Mouse (Mus musculus): ENCODE data around the gene Tmub1. TPM values are rescaled to one million over a fixed set of nuclear protein-coding genes. Genes with fewer than 3 reads are reported as not detected.

Gene Tmub1
- 10 to 100 TPM; 19.0 to 23.5 (median 19.7) TPM for total RNA-seq (2022)

DNA sequence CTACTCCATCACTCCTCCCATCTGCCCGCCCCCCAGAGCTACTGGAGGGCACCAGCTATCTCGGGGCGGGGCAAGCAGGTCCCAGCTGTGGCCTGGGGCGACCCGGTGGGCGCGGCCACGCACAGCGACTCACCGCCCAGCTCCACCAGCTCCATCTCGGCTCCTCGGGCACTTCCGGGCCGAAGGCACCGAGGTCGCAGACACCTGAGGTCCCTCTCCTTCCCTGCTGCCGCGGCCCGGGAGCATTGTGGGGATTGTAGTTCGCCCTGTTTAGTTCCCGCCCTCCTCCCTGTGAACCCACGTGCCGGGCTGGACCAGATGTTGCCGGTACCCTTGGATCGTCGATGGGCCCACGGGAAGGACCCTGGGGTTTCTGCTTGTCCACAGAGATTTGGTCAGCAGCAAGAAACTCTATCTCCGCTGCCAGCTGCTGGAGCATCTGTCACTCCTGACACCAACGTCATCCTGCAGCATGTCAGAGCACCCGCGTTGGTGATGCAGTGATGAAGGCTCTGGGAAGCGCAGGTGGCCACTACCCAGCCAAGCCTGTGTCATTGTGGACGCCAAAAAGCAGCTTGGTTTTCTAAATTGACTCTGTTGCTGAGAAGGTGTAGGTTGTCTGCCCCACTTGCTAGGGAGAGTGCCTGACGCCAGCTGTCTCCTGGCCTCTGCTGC lies at the start of gene Tmub1:
Gene Tmub1 (minus strand): TSS at position 231 of the 675 bp plus-strand sequence.
- DNase-seq (ENCODE audit: low spot score in 2 of 2) = peak; percentile 83 to 86

DNA sequence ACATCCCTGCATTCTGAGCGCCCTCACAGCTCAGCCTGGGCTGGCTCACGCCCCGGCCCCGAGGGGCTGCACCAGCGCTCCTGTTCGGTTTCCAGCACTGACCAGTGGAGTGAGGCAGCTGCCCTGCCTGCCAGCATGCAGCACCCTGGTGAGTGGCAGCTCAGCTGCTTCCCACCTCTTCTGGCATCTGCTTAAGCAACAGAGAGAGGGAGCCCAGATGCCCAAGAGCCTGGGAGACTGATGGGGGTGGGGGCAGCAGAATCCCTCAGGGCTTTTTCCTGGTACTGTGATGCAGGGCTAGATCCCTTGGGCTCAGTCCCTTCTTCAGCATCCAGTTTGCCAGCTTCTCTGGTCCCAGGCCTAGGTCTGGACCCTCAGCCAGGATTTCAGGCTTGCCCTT lies 49.1 kb upstream of the Tmub1 start:
- peak in 1 of 2 experiments; percentile 10 for DNase-seq (ENCODE audit: low spot score in 2 of 2)

DNA sequence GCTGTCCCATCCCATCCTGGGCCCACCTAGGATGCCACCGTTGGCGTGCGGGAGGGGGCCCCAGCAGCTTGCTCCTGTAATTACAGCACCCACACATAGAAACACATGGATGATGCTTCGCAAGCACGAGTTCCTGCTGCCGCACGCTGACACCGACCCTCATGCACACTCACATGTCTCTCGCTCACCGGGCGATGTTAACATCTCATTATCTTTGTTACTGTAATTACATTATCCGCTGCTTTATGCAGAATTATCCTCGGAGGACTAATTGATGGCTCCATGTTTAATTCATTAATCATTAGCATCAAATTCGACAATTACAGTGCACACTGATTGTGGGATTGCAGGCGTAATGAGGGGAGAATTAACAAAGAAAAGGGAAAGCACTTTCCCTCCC lies 47.4 kb upstream of the Tmub1 start:
- no peak for DNase-seq (ENCODE audit: low spot score in 2 of 2)

DNA sequence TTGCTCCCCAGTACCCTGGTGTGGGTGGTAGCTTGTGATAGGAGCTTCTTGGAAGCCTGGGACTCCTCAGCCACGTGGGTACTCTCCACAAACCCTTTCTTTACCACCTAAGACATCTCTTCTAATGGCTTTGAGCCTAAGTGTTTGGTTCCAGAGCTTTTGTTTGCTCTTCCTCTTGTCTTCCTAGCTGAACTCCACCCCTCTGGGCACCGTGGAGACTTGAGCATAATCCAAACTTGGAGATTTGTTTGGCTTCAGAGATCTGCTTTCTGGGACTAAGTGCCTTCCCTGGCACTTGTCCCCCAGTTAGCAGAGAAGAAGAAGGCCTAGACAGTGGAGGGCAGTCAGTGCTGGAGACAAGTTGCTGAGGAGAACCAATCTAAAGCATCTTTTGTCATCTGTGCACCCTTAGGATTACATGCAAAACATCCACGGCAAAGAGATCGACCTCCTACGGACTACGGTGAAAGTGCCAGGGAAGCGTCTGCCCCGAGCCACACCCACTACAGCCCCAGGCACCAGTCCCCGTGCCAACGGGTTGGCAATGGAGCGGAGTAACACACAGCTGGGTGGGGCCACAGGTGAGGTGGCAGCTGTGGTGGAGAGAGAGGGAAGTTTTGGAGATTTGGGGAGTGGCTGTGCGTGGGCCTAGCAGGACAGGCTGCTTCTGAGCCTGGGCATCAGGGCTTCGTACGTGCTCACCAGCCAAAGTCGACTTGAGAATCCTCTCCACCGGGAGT lies 45.1 kb upstream of the Tmub1 start:
- DNase-seq (ENCODE audit: low spot score in 2 of 2) = no peak

DNA sequence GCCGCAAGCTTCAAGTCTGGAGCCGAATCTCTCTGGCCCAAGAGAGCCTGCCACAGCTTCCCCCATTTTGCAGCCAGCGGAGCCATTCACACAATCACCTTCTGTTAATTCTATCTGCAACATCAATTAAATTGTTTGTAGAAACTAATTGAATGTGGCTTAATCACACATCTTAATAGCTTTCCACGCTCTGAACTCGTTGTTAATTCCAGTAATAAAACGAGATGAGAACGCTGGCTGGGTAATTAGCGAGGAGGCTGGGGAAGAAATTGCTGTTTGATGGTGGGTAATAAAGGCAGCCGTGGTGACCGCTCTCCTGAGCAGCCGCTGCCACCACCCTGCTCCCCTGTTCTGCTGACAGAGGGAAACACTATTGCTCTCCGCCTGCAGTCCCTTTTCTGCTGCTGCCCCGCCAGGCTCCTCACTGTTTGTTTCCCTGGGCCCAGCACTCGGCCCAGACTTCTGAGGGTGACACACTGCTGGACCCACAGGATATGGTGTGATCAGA lies 42.8 kb upstream of the Tmub1 start:
- DNase-seq (ENCODE audit: low spot score in 2 of 2) = no peak

DNA sequence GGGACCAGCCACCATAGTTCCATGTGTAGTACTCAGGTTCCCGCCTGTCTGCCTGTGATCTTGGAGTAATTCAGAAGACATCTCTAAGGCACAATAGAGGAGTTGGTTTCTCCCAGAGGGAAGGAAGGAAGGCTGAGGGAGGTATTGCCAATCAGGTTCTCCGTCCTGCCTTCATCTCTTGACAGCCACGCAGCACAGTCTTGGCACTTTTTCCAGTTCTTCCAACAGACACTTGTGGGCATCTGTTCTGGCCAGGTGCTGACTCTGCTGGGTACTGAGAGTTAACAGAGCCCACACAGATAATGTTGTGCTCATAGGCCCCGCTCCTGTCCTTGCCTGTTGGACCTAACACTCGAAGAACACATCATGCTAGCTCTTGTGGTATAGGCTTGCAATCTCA lies 39.1 kb upstream of the Tmub1 start:
- no peak for DNase-seq (ENCODE audit: low spot score in 2 of 2)

DNA sequence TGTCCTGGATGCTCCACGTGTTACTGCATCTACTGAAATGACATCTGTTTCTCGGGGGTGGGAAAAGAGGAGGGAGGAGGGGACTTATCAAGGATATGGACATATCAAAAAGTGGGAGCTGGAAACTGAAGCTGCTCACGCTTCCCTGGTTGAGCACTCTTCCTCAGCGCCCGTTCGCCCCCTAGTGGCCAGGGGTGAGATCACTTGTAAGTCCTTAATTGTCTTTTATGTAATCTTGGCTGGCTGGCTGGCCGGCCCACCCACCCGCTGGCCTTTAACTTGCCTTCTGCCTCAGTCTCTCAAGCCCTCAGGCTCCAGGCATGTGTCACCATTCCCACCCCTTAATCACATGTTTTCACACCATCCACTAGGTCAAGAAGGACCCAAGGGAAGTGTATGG lies 38.4 kb upstream of the Tmub1 start:
- DNase-seq (ENCODE audit: low spot score in 2 of 2) = peak; percentile 81 to 89

DNA sequence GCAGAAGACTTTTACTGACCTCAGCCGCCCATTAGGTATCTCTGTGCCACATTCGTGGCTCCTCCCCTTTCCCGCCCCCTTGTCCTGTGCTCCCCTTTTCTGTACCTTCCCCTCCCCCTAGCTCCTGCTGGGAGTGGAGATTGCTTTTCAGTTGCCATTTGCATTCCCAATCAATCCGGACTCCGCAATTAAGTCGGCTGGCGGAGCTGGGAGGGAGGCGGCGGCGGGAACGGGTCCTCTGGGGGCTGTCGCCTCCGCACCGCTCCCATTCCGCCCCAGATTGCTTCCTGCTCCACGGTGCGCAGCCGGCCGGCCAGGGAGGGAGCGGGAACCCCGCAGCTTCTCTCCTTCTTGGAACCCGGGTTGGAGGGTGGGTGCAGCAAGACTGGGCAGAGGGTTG lies 37.3 kb upstream of the Tmub1 start:
- DNase-seq (ENCODE audit: low spot score in 2 of 2) = no peak

DNA sequence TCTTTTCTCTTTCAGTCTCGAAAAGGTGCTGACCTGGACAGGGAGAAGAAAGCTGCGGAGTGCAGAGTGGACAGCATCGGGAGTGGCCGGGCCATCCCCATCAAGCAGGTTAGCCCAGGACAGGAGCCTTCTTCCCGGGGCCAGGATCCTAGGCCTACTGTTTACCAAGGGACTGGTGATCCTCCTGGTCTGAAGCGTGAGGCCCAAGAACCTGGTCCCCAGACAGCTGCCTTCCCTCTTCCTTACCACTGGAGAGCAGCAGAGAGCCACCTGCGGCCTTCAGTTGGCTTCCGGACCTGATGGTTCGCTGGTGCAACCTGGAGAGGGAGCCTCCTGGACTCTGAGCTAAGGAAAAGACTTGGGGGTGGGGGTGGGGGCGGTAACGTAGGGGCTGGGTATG lies 35.7 kb upstream of the Tmub1 start:
- peak in 1 of 2 experiments; percentile 66 for DNase-seq (ENCODE audit: low spot score in 2 of 2)

DNA sequence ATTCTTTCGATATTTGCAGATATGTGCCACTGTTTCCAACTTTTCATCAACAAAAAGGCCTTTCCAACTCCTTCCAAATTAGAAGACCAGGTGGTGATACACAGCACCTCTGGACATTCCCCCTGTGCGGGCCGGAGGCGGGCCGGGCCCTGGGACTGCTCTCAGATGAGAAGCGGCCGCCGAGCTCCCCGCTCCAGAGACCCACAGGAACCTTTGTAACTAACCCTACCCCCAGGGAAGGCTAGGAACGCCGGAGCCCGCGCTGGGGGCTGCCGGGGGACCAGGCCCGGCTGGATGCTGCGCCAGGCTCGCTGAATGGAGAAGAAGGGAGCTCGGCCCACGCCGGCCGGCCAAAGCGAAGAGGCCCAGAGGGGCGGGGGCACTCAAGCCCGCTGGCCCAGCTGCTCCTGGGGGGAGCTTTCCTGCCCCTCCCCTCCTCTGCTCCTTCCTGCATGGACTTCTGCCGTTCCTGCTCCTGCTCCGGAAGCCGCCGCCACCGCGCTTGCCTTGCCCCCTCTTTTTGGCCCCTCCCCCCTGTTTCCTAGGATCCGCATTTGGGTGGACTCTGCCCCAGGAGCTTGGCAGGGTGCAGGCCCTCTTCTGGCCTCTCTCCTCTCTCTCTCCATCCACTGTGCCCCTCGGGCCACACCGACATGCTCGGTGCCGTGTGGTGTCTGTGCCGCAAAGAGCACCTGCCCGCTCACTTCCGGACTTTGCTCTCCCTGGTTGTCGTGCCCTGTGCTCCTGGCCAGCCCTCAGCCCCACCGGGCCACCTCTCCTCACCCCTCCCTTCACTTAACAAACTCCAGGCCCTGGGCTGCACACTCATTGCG lies 34.8 kb upstream of the Tmub1 start:
- DNase-seq (ENCODE audit: low spot score in 2 of 2) = no peak

DNA sequence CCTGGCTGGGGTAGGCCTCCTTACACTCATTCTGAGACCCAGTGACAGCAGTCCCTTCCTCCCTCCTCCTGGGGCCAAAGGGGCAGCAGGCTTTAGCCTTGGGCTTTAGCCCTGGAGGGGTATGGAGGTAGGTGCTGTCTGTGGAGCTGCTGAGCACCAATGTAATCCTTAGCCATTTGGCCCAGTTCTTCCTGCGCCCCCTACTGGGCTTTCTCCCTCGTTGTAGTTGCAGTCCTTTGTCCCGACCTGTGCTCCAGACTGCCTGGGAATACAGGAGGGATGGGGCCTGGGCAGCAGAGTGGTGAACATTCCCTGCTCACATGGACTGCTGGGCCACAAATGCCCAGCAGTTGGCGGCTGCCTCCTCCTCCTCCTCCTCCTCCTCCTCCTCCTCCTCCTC lies 34.0 kb upstream of the Tmub1 start:
- DNase-seq (ENCODE audit: low spot score in 2 of 2) = peak in 1 of 2 experiments; percentile 65

DNA sequence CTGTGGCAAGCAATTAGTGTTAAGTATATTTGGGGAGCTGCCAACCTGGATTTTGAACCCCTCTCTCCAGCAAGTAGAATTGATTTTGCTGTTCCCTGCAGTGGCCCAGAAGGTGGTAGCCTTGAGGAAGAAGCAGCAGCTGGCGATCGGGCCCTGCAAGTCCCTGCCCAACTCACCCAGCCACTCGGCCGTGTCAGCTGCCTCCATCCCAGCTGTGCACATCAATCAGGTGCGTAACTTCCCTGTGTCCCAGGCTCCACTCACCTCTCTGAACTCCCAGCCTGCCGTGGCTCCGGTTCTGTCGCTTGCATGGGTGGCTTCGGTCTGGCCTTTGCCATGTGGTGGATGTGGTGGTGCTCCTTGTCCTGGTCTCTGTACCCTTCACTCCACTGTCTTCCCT lies 30.3 kb upstream of the Tmub1 start:
- no peak for DNase-seq (ENCODE audit: low spot score in 2 of 2)

DNA sequence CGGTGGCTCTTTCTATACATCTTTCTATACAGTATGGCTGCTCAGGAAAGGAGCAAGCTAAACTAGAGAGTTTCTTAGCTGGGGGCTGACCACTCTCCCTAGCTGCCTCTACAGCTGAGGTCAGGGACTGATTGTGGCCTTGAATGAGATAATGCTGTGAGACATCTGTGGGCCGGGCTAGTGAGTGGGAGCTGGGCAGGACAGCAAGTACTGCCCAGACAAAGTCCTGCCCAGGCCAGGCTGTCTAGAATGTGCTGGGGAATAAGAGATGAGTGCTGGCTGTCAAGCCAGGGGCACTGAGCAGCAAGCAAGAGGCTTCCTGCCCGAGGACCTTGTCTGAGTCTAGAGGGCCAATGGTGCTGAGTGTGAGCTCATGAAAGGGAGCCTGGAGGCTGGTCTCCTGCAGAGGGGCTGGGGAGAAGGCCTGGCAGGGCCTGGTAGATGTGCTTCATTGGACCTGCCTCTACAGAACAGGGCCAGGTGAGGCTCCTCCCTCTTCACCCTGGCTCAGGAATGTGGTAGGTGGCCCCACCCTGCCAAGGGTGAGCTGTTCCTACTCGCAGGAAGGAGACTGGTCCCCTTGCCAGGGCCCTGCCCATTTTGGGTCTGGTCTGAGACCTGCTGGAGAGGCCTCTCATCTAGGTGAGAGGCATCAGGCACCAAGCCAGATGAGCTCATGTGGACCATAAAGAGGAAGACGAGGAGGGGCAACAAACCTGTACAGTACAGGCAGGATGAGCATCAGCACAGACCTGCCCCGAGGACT lies 28.0 kb upstream of the Tmub1 start:
- no peak for DNase-seq (ENCODE audit: low spot score in 2 of 2)

DNA sequence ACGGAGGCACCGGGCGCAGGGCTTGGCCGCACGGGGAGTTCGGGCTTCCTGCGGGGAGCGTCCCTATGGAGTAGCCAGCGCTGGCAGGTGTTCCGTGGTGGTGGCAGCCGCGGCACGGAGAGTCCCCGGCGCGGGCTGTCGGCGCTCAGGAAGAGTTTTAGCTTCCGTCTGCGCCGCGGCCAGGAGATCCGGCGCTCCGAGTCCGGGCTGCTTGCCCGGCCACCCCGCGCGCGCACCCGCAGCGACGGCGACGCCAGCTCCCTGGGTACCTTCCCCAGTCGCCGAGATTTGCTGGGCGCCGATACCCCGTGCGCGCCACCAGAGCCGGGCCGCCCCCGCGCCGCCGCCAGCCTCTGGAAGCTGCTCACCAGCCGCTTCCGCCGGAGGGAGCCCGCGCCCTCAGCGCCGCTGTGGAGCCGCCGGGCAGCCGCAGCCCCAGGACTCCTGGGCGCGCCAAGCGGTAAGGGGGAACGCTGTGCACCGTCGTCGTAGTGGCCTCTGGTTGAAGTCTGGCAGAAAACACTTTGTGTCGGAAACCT lies 27.1 kb upstream of the Tmub1 start:
- DNase-seq (ENCODE audit: low spot score in 2 of 2) = peak in 1 of 2 experiments; percentile 63

DNA sequence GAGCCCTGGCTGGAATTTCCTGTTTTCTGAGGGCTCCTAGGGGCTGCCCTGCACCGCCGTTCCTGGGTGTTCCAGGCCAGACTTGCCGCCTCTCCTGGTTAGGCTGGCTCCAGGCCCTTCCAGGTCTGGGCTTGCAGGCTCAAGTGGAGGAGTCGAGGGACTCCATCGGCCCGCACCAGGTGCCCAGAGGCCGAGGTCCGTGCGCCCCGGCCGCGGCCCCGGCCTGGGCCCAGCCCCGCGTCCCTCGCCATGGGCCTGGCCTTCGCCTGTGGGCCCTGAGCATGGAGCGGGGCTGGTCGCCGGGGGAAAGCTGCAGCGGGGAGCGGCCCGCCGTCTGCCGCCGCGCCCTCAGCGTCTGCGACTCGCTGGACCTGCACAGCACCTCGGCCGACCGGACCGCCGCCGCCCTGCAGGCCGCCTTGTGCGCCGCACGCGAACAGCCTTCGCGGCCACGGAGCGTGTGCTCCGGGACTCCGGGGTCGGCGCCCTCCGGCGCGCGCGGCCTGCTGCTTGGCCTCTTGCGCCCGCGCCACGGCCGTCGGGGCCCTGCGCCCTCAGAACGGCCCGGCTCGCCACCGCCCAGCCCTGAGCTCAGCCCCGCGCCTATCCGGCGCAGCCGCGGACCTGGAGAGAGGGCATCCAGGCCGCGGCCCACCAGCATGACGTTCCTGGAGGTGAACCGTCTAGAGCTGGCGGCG lies 26.5 kb upstream of the Tmub1 start:
- no peak for DNase-seq (ENCODE audit: low spot score in 2 of 2)

DNA sequence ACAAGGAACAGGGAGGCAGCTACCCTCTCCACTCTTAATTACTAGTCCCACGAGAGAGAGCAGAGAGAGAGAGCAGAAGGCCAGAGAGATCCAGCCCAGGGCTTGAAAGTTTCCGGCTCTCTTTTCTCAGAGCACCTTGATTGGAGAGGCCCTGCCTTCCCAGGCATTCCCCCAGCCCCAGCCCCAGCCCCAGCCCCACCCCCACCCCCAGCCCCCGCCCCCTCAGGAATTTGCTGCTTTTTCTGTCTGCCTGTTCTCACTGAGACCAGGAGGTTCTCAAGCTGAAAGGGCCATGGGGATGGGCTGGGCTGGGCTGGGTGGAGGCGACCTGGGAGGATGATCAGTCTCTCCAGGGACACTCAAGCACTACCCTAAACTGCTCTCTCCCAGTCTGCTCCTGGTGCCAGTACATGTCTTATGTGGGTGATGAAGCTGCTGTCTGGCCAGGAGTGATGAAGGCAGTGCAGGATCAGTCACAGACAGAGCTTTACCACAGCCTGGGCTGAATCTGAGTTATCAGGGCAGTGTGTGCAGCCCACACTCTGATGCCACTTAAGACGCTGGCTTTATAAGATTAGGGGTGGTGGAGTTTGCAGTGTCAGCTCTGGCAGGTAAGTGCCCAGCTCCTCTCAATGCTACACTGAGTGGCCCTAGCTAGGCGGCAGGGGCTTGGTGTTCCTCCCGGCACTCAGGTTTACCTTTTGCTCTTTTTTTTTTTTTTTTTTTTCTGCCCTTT lies 25.4 kb upstream of the Tmub1 start:
- DNase-seq (ENCODE audit: low spot score in 2 of 2) = no peak

DNA sequence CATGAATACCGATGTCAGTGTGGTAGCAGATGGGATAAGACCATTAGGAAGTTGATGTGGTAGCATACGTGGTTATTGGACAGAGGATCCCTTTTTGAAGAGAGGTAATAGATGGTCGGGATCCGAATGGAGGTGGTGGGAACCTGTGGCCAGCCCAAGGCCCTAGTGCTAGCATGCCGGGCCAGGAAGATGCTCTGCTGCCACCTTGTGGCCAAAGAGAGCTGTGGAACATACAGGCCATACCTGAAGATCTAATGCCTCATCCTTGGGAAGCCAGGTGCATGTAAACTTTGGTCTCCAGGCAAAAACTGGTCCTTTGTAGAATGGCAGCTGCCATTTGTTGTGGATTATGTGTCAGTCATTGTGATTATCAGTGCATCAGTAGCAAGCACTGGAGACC lies 22.9 kb upstream of the Tmub1 start:
- DNase-seq (ENCODE audit: low spot score in 2 of 2) = peak in 1 of 2 experiments; percentile 71

DNA sequence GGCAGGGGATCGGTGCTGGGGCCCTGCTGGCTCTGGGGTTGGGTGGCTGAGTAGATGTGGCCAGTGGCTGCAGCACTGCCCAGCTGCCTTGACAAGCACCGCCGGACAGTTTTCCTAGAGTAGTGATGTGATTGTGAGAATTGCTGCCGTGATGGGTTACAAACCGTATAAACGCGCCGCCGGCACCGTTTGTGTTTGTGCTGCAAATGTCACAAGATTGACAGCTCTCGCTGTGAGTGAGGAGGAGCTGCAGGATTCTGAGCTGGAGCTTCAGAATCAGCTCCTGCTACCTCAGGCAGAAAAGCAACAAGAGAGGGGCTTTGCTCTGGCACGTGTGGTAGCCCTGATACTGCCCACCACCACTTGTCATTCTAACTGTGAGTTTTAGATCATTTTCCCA lies 19.1 kb upstream of the Tmub1 start:
- no peak for DNase-seq (ENCODE audit: low spot score in 2 of 2)

DNA sequence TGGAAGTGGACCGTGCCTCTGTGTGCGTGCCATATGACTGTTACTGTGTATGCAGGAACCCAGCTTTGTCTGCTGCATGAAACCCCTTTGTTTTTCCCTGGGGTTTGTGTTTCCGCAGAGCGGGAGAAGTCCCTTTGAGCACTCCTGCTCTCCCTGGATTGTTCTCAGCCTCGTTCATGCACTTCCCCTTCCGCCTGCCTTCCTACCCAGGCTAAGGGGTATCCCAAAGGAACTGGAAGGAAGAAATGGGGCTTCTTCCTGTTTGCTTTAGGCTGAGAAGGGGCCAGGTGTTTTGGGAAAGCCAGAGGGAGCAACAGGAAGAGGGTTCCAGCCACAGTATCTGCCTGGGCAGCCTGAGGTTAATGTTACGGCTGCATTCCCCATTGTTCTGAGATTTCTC lies 8.0 kb upstream of the Tmub1 start:
- DNase-seq (ENCODE audit: low spot score in 2 of 2) = no peak

DNA sequence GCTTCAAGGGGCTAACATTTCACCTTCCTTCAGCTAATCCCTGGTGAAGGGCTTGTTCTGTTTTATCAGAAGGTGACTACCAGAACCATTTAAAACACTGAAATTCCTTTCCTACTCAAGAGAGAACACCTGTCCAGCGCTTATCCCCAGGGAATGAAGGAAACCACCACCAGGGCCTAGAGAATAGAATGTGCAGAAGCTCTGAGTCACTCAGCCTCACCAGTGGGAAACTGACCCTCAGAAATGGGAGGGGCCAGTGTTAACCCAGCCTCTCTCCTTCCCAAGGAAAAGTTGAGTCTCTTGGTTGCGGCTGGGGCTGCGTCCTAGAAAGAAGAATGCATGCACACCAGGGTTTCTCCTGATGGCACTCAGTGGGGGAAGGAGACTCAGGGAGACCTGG lies 7.4 kb upstream of the Tmub1 start:
- no peak for DNase-seq (ENCODE audit: low spot score in 2 of 2)

Data from layer of hippocampus, adult 8-10 months (tissue).